Mouse (Mus musculus) ES-E14 (cell line): ENCODE measurements at regions not wholly inside any gene's neighbourhood (a gene's known extent, or its start where the extent isn't known, plus 50 kb on each side); places are given as distances from the start of the nearest gene placed in this dataset.

Source experiments
- CHD2 ChIP-seq: IDR thresholded peaks from 2 replicates; pipeline ENCODE4 v1.6.1; 2014; ENCODE audit warnings: mild to moderate bottlenecking, low read depth, low read length, inconsistent platforms
- HCFC1 ChIP-seq: IDR thresholded peaks from 2 replicates; pipeline ENCODE4 v1.6.1; 2012; ENCODE audit warnings: low read length, inconsistent platforms, borderline replicate concordance; ENCODE audit not compliant: insufficient read depth
- MAFK ChIP-seq: IDR thresholded peaks from 2 replicates; pipeline ENCODE4 v1.6.1; 2014; ENCODE audit warnings: mild to moderate bottlenecking, low read depth, low read length, inconsistent platforms; ENCODE audit not compliant: insufficient read depth
- ZC3H11A ChIP-seq: IDR thresholded peaks from 2 replicates; pipeline ENCODE4 v1.6.1; 2012; ENCODE audit warnings: low read depth, mild to moderate bottlenecking, inconsistent platforms, low read length, borderline replicate concordance

GRCm38 (mm10) chr13:60488884-60489265, 112.9 kb upstream of the Dapk1 start:
- TF ChIP-seq HCFC1 (no peak), CHD2 (no peak), MAFK (no peak), ZC3H11A (no peak)
